Mouse (Mus musculus): ENCODE results near the gene Vamp5. TPM values are rescaled to one million over a fixed set of nuclear protein-coding genes. Genes with fewer than 3 reads are reported as not detected.

The Vamp5 gene
- 6.6 and 9.3 TPM in 2 replicates for polyA plus RNA-seq (2012; rRNA removed)

DNA sequence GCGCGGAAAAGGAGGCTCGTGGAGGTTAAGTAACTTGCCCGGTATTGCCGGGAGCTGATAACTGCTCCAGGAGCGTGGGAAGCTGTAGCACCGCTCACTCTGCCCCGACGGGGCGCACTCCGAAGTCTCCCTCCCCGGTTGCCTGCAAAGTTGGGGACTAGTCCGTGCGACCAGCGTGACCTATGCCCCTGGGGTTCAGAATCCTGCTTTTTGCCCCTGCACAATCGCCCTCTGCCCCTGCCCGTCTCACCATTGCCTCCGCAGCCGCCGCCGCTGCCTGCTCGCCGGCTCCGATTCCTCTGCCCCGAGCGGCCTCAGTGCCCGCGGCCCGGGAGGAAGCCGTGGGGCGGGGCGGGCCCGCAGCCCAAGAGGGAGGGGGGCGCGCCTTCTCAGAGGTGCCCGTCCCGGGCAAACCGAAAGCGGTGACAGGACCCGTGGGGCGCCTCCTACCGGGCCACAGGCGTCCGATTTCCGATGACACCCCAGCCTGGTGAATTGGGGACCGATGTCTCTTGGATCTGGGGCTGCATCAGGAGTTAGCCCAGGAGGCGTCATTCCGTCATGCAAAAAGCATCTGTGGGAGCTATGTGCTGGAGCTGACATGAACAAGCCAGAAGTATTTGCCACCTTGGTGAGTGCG is at the start of gene Vamp5:
Gene Vamp5 (minus strand): TSS at position 338 of the 640 bp plus-strand sequence.

GRCm38 (mm10) chr6:72414076-72414756 is 33.9 kb upstream of the Vamp5 start, which contains the start of gene Ggcx:
Ggcx (plus strand) TSS chr6:72414308.

GRCm38 (mm10) chr6:72389941-72390771 is 9.9 kb upstream of the Vamp5 start, which contains the start of gene Vamp8:
Vamp8 (minus strand) TSS chr6:72390703.

DNA sequence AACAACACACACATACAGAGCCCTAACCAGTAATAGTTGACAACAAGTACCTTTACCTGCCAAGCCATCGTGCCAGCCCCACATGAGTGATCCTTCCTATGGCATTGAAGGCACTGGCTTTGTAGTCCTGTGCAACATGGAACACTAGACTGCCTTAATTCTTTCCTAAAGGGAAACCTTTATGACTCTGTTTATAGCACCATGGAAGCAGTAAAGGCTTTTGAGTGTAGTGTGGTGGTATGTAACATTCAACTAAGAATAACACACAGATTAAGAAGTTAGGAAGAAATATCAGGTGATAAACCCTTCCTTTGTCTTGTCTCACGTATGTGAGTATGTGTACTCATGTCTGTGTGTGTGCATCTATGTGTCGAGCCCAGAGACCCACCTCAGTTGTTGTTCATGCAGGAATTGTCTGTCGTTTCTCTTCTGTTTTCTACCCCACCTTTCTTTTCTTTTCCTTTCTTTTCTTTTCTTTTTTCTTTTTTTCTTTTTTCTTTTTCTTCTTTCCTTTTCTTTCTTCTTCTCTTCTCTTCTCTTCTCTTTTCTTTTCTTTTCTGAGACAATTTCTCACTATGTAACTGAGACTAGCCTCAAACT is 13.3 kb downstream of the Vamp5 start, which contains the start of gene Rnf181:
Gene Rnf181 (minus strand): TSS at position 113 of the 600 bp plus-strand sequence.

GRCm38 (mm10) chr6:72355066-72355911 is 25.0 kb downstream of the Vamp5 start, which contains the start of gene Tmem150a:
Tmem150a (plus strand) TSS chr6:72355447.

DNA sequence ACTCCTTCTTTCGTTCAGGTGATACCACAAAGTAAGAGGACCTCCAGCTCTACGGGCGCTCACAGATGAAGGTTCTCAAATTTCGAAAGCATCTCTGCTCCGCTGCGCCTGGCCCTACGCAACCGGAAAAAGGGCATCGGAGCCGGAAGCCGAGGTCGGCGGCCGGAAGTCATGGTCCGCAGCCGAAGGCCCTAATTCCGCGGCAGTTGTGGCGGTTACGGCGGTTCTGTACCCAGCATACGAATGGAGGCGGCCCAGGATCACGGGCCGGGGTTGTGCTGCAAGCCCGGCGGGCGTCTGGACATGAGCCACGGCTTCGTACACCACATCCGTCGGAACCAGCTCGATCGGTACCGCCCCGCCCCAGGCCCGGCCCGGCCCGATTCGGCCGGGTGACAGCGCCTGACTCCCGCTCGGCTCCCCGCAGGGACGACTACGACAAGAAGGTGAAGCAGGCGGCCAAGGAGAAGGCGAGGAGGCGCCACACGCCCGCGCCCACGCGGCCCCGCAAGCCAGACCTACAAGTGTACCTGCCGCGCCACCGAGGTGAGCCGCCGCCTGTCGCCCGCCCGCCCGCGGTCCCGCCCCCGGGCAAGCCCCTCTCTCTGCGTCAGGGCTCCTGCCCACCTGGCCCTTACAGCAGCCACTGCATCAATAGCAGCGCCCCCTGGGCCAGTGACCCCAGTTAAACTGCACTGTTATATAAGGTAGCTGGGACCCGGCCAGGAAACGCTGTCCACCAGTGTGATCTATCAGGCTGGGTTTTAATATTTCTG is 32.9 kb downstream of the Vamp5 start, which contains the start of gene 0610030E20Rik:
Gene 0610030E20Rik (plus strand): TSS at position 152 of the 776 bp plus-strand sequence.

GRCm38 (mm10) chr6:72345074-72345567 is 35.1 kb downstream of the Vamp5 start, which contains the start of gene Usp39:
Usp39 (minus strand) TSS chr6:72345184.

Other genes with a start within 250 kb of the Vamp5 start
- gene Atoh8, start 144.9 kb downstream of the Vamp5 start, polyA plus RNA-seq (2012; rRNA removed): 10.7 and 12.6 TPM in 2 replicates
- gene Sftpb, start 75.9 kb downstream of the Vamp5 start, polyA plus RNA-seq (2012; rRNA removed): 0.29 and 0.33 TPM in 2 replicates
- 8.6 and 11.0 TPM in 2 replicates for gene Usp39, start 35.3 kb downstream of the Vamp5 start, polyA plus RNA-seq (2012; rRNA removed)
- gene 0610030E20Rik, start 33.2 kb downstream of the Vamp5 start, polyA plus RNA-seq (2012; rRNA removed): 15.1 and 16.6 TPM in 2 replicates
- 15.4 TPM in 2 replicates for gene Tmem150a, start 25.0 kb downstream of the Vamp5 start, polyA plus RNA-seq (2012; rRNA removed)
- gene Rnf181, start 13.5 kb downstream of the Vamp5 start, polyA plus RNA-seq (2012; rRNA removed): 63.2 and 74.9 TPM in 2 replicates
- gene Vamp8, start 10.2 kb upstream of the Vamp5 start, polyA plus RNA-seq (2012; rRNA removed): 144 and 190 TPM in 2 replicates
- gene Ggcx, start 33.8 kb upstream of the Vamp5 start, polyA plus RNA-seq (2012; rRNA removed): 19.9 and 25.5 TPM in 2 replicates
- gene Mat2a, start 59.1 kb upstream of the Vamp5 start, polyA plus RNA-seq (2012; rRNA removed): 129 and 136 TPM in 2 replicates
- gene Sh2d6, start 141.2 kb upstream of the Vamp5 start, polyA plus RNA-seq (2012; rRNA removed): 10.2 and 14.7 TPM in 2 replicates
- gene Capg, start 163.9 kb upstream of the Vamp5 start, polyA plus RNA-seq (2012; rRNA removed): 60.4 and 63.9 TPM in 2 replicates
- gene Elmod3, start 217.9 kb upstream of the Vamp5 start, polyA plus RNA-seq (2012; rRNA removed): 15.4 and 18.6 TPM in 2 replicates
- 55.1 and 57.3 TPM in 2 replicates for gene Retsat, start 218.0 kb upstream of the Vamp5 start, polyA plus RNA-seq (2012; rRNA removed)
- 142 and 172 TPM in 2 replicates for gene Tgoln1, start 236.5 kb upstream of the Vamp5 start, polyA plus RNA-seq (2012; rRNA removed)